Mouse (Mus musculus) MEL (cell line): Measurements from ENCODE around the gene Wdr35. TPM values are rescaled to one million over a fixed set of nuclear protein-coding genes. Genes with fewer than 3 reads are reported as not detected.

Experiments used
- DNase-seq: peaks from one replicate; pipeline ENCODE4 v3.0.0; 2011; ENCODE audit warnings: low read depth, low spot score
- H3K27ac ChIP-seq: 2 replicates; pipeline ENCODE4 v1.5.1; 2012; ENCODE audit warnings: low read depth, mild to moderate bottlenecking, control low read depth, low read length, moderate library complexity; ENCODE audit not compliant: control insufficient read depth
- H3K27me3 ChIP-seq, 2 experiments: fragments of 150-350 bp in 1 of 2; sonication (generic) in 1 of 2; 2 replicates each; pipeline ENCODE4 v1.6.1; 2012; ENCODE audit warnings: low read length in 2 of 2, mild to moderate bottlenecking in 2 of 2, improper control_type of control experiment in 1 of 2, moderate library complexity in 1 of 2; ENCODE audit not compliant: insufficient read depth in 2 of 2, control insufficient read depth in 1 of 2
- H3K36me3 ChIP-seq, 2 experiments: 2 replicates each; pipeline ENCODE4 v1.6.1; 2012 to 2014; ENCODE audit warnings: low read length in 2 of 2, improper control_type of control experiment in 1 of 2, inconsistent platforms in 1 of 2, mild to moderate bottlenecking in 1 of 2; ENCODE audit not compliant: insufficient read depth in 2 of 2, control insufficient read depth in 1 of 2
- H3K4me1 ChIP-seq, 2 experiments: fragments of 150-350 bp in 1 of 2; sonication (generic) in 1 of 2; 2 replicates each; pipeline ENCODE4 v1.6.1; 2012; ENCODE audit warnings: low read length in 2 of 2, improper control_type of control experiment in 1 of 2, mild to moderate bottlenecking in 1 of 2; ENCODE audit not compliant: insufficient read depth in 2 of 2, control insufficient read depth in 1 of 2
- H3K4me3 ChIP-seq, 2 experiments: fragments of 150-350 bp in 1 of 2; sonication (generic) in 1 of 2; 2 replicates each; pipeline ENCODE4 v1.5.1; 2012; ENCODE audit warnings: low read depth in 2 of 2, low read length in 2 of 2, mild to moderate bottlenecking in 2 of 2, moderate library complexity in 2 of 2, control low read depth in 1 of 2, improper control_type of control experiment in 1 of 2; ENCODE audit not compliant: control insufficient read depth in 1 of 2, insufficient read depth in 1 of 2
- H3K79me2 ChIP-seq: 2 replicates; pipeline ENCODE4 v1.6.1; 2012; ENCODE audit warnings: mild to moderate bottlenecking, low read length, moderate library complexity; ENCODE audit not compliant: control insufficient read depth, poor library complexity, insufficient read depth
- H3K9ac ChIP-seq: 2 replicates; pipeline ENCODE4 v1.6.1; 2012; ENCODE audit warnings: low read depth, mild to moderate bottlenecking, control low read depth, low read length, moderate library complexity; ENCODE audit not compliant: control insufficient read depth, poor library complexity, severe bottlenecking
- H3K9me3 ChIP-seq: fragments of 150-350 bp; sonication (generic); replicated peaks from 2 replicates; pipeline ENCODE4 v1.6.1; 2012; ENCODE audit warnings: mild to moderate bottlenecking, low read length, improper control_type of control experiment, moderate library complexity; ENCODE audit not compliant: insufficient read depth
- E2F4 ChIP-seq: IDR thresholded peaks from 2 replicates; pipeline ENCODE4 v1.6.1; 2011; ENCODE audit warnings: low read depth, low read length, improper control_type of control experiment, borderline replicate concordance
- ELF1 ChIP-seq: IDR thresholded peaks from 2 replicates; pipeline ENCODE4 v1.6.1; 2014; ENCODE audit warnings: low read depth, mild to moderate bottlenecking, inconsistent platforms, low read length, improper control_type of control experiment, moderate library complexity
- ETS1 ChIP-seq: IDR thresholded peaks from 2 replicates; pipeline ENCODE4 v1.6.1; 2012; ENCODE audit warnings: low read depth, mild to moderate bottlenecking, inconsistent platforms, low read length, improper control_type of control experiment, moderate library complexity
- GABPA ChIP-seq: IDR thresholded peaks from 2 replicates; pipeline ENCODE4 v1.6.1; 2012; ENCODE audit warnings: low read depth, mild to moderate bottlenecking, inconsistent platforms, low read length, improper control_type of control experiment, moderate library complexity
- HCFC1 ChIP-seq: IDR thresholded peaks from 2 replicates; pipeline ENCODE4 v1.6.1; 2012; ENCODE audit warnings: low read depth, mild to moderate bottlenecking, inconsistent platforms, low read length, improper control_type of control experiment, moderate library complexity
- KAT2A ChIP-seq: conservative IDR thresholded peaks from 2 replicates; pipeline ENCODE4 v1.6.1; 2012; ENCODE audit warnings: low read depth, low read length, improper control_type of control experiment, inconsistent platforms
- MYB ChIP-seq: IDR thresholded peaks from 2 replicates; pipeline ENCODE4 v1.6.1; 2011; ENCODE audit warnings: mild to moderate bottlenecking, low read depth, low read length, improper control_type of control experiment
- NELFE ChIP-seq: IDR thresholded peaks from 2 replicates; pipeline ENCODE4 v1.6.1; 2011; ENCODE audit warnings: low read depth, low read length, improper control_type of control experiment
- POLR2AphosphoS2 ChIP-seq: IDR thresholded peaks from 2 replicates; pipeline ENCODE4 v1.6.1; 2011; ENCODE audit warnings: low read length, improper control_type of control experiment
- RCOR1 ChIP-seq: IDR thresholded peaks from 2 replicates; pipeline ENCODE4 v1.6.1; 2012; ENCODE audit warnings: low read depth, mild to moderate bottlenecking, inconsistent platforms, low read length, improper control_type of control experiment
- SMC3 ChIP-seq: IDR thresholded peaks from 2 replicates; pipeline ENCODE4 v1.6.1; 2011; ENCODE audit warnings: low read depth, low read length, improper control_type of control experiment
- TBP ChIP-seq: IDR thresholded peaks from 2 replicates; pipeline ENCODE4 v1.8.0; 2011; ENCODE audit warnings: low read depth, low read length, improper control_type of control experiment
- USF1 ChIP-seq: IDR thresholded peaks from 2 replicates; pipeline ENCODE4 v1.6.1; 2014; ENCODE audit warnings: low read depth, mild to moderate bottlenecking, inconsistent platforms, low read length, improper control_type of control experiment, moderate library complexity
- USF2 ChIP-seq, 2 experiments: IDR thresholded peaks; 2 replicates each; pipeline ENCODE4 v1.6.1; 2011 to 2012; ENCODE audit warnings: improper control_type of control experiment in 2 of 2, low read length in 2 of 2, borderline replicate concordance in 1 of 2, inconsistent platforms in 1 of 2, low read depth in 1 of 2, mild to moderate bottlenecking in 1 of 2; ENCODE audit not compliant: insufficient read depth in 1 of 2
- ZKSCAN1 ChIP-seq: IDR thresholded peaks from 2 replicates; pipeline ENCODE4 v1.6.1; 2012; ENCODE audit warnings: low read depth, mild to moderate bottlenecking, inconsistent platforms, low read length, improper control_type of control experiment, moderate library complexity
- polyA plus RNA-seq, 2 experiments: library from polyadenylated mRNA; stranded (reverse) in 1 of 2; unstranded in 1 of 2; fragments of >175 nt in 1 of 2; fragments of >200 nt in 1 of 2; gene quantifications; 2 replicates each; pipeline versions ENCODE4 v1.2.1 to v1.2.4; 2012; ENCODE audit warnings: low replicate concordance in 2 of 2, low read depth in 1 of 2; ENCODE audit not compliant: insufficient read length in 2 of 2, insufficient read depth in 1 of 2, missing spikeins in 1 of 2
- total RNA-seq: library from RNA; depleted of rRNA; stranded (reverse); fragments of 300-350 nt; gene quantifications from 2 replicates; pipeline ENCODE4 v1.2.3, GENCODE M21; 2012

Gene Wdr35
- total and polyA plus RNA-seq, 3 experiments = 5.7 to 5.9 TPM; not detected in 1

GRCm38 (mm10) chr12:8954161-8954561, 19.5 kb upstream of the Wdr35 start:
- no peaks in the 10 kb centered on the region for H3K79me2 ChIP-seq
- H3K9ac ChIP-seq = no peak overlapping the region
- H3K36me3 ChIP-seq = no peaks in the 10 kb centered on the region
- no peaks in the 10 kb centered on the region for H3K9me3 ChIP-seq
- H3K27ac ChIP-seq = no peak overlapping the region
- no peak overlapping the region for H3K4me3 ChIP-seq
- H3K4me1 ChIP-seq = no peaks in the 10 kb centered on the region
- DNase-seq = no peak
- no peak for TF ChIP-seq ZKSCAN1
- TF ChIP-seq POLR2AphosphoS2 = no peak
- TF ChIP-seq, all 39 proteins: peak for 0
- H3K27me3 ChIP-seq = no peaks in the 10 kb centered on the region; a peak in 1 of 4 replicates

- Histone ChIP-seq H3K4me1 (no peaks in the 10 kb centered on the region), H3K4me3 (no peak overlapping the region), H3K27me3 (no peaks in the 10 kb centered on the region), H3K9ac (no peak overlapping the region), H3K36me3 (no peaks in the 10 kb centered on the region), H3K27ac (no peak overlapping the region), H3K79me2 (no peaks in the 10 kb centered on the region), H3K9me3 (no peaks in the 10 kb centered on the region)
- TF ChIP-seq ETS1 = no peak
- no peak for TF ChIP-seq ZKSCAN1
- TF ChIP-seq TBP = no peak
- TF ChIP-seq RCOR1 = no peak
- TF ChIP-seq NELFE = no peak
- no peak for TF ChIP-seq USF2 (IDR thresholded peaks at IDR 0.05; ENCODE audit: borderline replicate concordance in 1 of 2, insufficient read depth in 1 of 2, low read depth in 1 of 2, low read length in 2 of 2)
- TF ChIP-seq MYB = no peak
- no peak for TF ChIP-seq ELF1
- no peak for TF ChIP-seq HCFC1
- no peak for TF ChIP-seq POLR2AphosphoS2
- TF ChIP-seq USF1 = no peak
- TF ChIP-seq E2F4 = no peak
- TF ChIP-seq KAT2A = no peak
- no peak for TF ChIP-seq SMC3
- TF ChIP-seq GABPA = no peak
- DNase-seq = no peak
Observed at GRCm38 (mm10) chr12:8961607-8962316, 11.9 kb upstream of the Wdr35 start.
